ENCODE assay signal across 8 mouse cellular contexts in the genomic region with DNA sequence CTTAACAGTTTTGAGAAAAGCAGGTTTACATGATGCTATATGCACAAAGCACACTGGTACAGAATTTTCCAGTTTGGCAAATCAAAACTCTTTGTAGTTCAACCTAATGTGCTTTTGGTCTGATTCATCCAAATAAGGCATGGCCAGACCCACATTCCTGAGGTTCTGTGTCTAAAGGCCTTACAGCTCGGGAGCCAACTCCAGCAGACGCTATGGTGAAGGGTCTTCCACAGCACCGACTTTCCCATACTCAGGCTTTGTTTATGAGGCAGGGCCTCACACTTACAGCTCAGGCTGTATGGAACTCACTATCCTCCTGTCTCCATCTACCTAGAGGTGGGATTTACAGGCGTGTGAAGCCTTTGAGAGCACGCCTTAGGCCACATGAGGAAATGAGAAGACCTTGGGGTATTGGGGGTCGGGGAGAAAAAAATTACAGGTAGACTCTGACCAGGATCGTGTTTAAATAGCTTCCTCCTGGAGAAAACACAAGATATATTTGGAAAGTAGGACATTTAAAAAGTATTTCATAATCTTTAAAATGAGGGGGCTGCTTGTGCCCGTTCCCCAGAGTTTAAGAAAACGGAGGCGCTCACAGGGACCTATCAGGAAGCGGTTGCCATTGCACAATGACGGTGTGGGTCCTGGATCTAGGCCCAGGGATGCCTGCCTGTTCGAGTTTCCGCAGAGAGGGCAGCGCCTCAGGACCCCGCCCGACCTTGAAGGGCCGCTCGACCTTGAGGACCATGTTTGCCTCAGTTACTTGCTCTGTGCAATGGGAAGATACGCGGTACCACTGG. TPM values are rescaled to one million over a fixed set of nuclear protein-coding genes. Genes with fewer than 3 reads are reported as not detected.
DNase-seq lines count a peak whose midpoint lies in the region; ATAC-seq lines count a peak whose summit lies in the region.

A gene (plus strand): TSS at position 693 of the 800 bp plus-strand sequence.

- 12% methylated on average over 21 of the region's 21 CpGs for WGBS in heart, embryonic 16.5 days

- peak within 1 kb of the TSS; percentile 98 for H3K4me2 ChIP-seq in heart, embryonic 16.5 days (ENCODE audit: low read depth, low read length)

- peaks cover 34% of the 10 kb centered on the region for H3K4me1 ChIP-seq in heart, embryonic 16.5 days (ENCODE audit: control insufficient read depth, insufficient read depth, low read length)

- DNase-seq in frontal cortex, adult 2 months (ENCODE audit: extremely low spot score in 1 of 2, low spot score in 1 of 2), result no peak
- no peak for DNase-seq in frontal cortex, postnatal 10 days (ENCODE audit: low spot score in 2 of 2)
- DNase-seq in ZHBTc4 (ENCODE audit: low read depth, low spot score), result peak; percentile 56
- DNase-seq in layer of hippocampus, postnatal 25 days (ENCODE audit: extremely low spot score in 1 of 2, low spot score in 1 of 2), result no peak
- DNase-seq in thymus, postnatal 14 days, result no peak

- H3K27ac ChIP-seq in heart, embryonic 16.5 days (ENCODE audit: low read length), result peak within 1 kb of the TSS; percentile 99

- peak within 1 kb of the TSS; percentile 98 for H3K9ac ChIP-seq in heart, embryonic 16.5 days (ENCODE audit: low read length)

- no peaks in the 10 kb centered on the region for H3K27me3 ChIP-seq in heart, embryonic 16.5 days (ENCODE audit: control insufficient read depth, insufficient read depth, low read length)

- no peaks in the 10 kb centered on the region for H3K9me3 ChIP-seq in heart, embryonic 16.5 days (replicated peaks; ENCODE audit: control insufficient read depth, low read length)

- peaks cover 17% of the 10 kb centered on the region for H3K36me3 ChIP-seq in heart, embryonic 16.5 days (ENCODE audit: control insufficient read depth, insufficient read depth)

- H3K4me3 ChIP-seq in heart, embryonic 16.5 days (ENCODE audit: low read length), result peak within 1 kb of the TSS; percentile 99

- ATAC-seq in erythroblast, adult 5-6 weeks (replicated peaks; ENCODE audit: low FRiP score, poor library complexity, severe bottlenecking), result peak; percentile 46
- peak; percentile 35 for ATAC-seq in heart, embryonic 16.5 days (replicated peaks; ENCODE audit: extremely low read depth, insufficient read depth, low FRiP score)
- peak; percentile 62 for ATAC-seq in megakaryocyte progenitor cell, adult 5-6 weeks (replicated peaks; ENCODE audit: poor library complexity)

RNA-seq across cellular contexts. Expression of the gene that starts here (rescaled TPM):
- polyA plus RNA-seq in frontal cortex, adult 2 months (2012; rRNA removed), result 2,434 and 2,505 TPM in 2 replicates
- 1,176 and 1,185 TPM in 2 replicates for total RNA-seq in erythroblast, adult 5-6 weeks (2015; ENCODE audit: low replicate concordance)
- total RNA-seq in erythroblast, adult 5-6 weeks (2017; ENCODE audit: low replicate concordance), result 351 and 513 TPM in 2 replicates
- polyA plus RNA-seq in heart, embryonic 16.5 days (2015; fragmentation: Nextera tagmentation; extraction: Ambion mirVana), result 3,856 and 4,038 TPM in 2 replicates
- 1,000 to 10,000 TPM; 1,673 to 1,893 TPM for total RNA-seq in layer of hippocampus, postnatal 25 days (2021)
- 5,512 and 5,729 TPM in 2 replicates for total RNA-seq in megakaryocyte progenitor cell, adult 5-6 weeks (2015)
- total RNA-seq in megakaryocyte progenitor cell, adult 5-6 weeks (2017), result 1,825 and 2,581 TPM in 2 replicates
